Mouse (Mus musculus) effector memory CD4-positive, alpha-beta T cell, adult 7 months (primary cell): ENCODE data around the gene Zfp808. TPM values are rescaled to one million over a fixed set of nuclear protein-coding genes. Genes with fewer than 3 reads are reported as not detected.

Experiments
- polyA plus RNA-seq: library from polyadenylated mRNA; unstranded; fragments of 100-300 nt; shearing (Covaris generic); gene quantifications from one replicate; pipeline ENCODE4 v1.2.1, GENCODE M21; 2017

The Zfp808 gene
- polyA plus RNA-seq, result 3.0 TPM

DNA sequence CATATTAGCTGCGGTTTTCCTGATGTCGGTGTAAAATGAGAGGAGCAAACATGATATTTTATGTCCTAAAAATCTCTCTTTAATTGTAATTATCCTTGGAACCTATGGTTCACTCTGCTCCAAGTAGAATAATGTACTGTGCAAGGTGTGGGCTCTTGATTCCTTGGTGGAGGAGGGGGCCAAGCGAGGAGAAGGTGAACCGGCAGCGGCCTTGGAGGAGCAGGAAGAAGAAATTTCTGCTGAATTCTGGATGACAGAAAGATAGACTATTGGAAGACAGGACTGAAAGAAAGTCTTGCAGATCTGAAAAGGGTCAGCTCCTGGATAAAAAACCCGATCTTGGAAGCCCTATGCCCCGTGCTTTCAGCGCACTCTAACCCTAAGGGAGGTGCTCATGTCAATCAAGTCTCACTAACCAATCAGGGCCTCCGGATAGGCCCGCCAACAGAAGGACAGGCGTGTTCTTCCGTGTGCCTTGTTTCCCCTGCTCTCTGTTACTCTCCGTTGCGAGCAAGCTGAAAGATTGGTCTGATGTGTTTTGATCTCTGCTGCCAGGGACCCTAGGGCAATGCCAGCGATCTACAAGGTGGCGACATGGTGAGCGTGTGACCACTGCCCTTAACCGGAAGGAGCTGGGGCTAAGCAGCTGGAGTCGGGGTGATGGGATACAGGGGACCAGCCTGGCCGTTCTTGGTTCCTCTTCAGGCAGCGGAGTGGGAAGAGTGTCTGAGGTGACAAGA is at the start of gene Zfp808:
Zfp808 (plus strand) TSS at position 455 of the 740 bp plus-strand sequence.

